Mouse (Mus musculus) thymus, adult 18-20 months (tissue): ENCODE data around the gene Jag2.

Source experiments
- DNase-seq, 2 experiments: peaks; one replicate each; pipeline ENCODE4 v3.0.0; 2022; ENCODE audit warnings: mixed read lengths in 2 of 2

Gene Jag2

GRCm38 (mm10) chr12:112866467-112867080, 63.0 kb downstream of the Jag2 start:
- DNase-seq, result no peak

GRCm38 (mm10) chr12:112864804-112865203, 64.8 kb downstream of the Jag2 start:
- DNase-seq, result no peak

- no peak for DNase-seq
Measured at GRCm38 (mm10) chr12:112861911-112862321, 67.7 kb downstream of the Jag2 start.

GRCm38 (mm10) chr12:112860765-112861164, 68.8 kb downstream of the Jag2 start:
- DNase-seq, result peak; percentile 69 to 83

GRCm38 (mm10) chr12:112859930-112860329, 69.6 kb downstream of the Jag2 start:
- peak; percentile 73 to 88 for DNase-seq

GRCm38 (mm10) chr12:112858581-112859336, 70.8 kb downstream of the Jag2 start:
- no peak for DNase-seq
